Mouse (Mus musculus): ENCODE data around the gene Akap7. TPM values are rescaled to one million over a fixed set of nuclear protein-coding genes. Genes with fewer than 3 reads are reported as not detected.

Gene Akap7
- total and polyA plus RNA-seq, 3 experiments = 1.9 to 7.7 TPM; not detected in 1

DNA sequence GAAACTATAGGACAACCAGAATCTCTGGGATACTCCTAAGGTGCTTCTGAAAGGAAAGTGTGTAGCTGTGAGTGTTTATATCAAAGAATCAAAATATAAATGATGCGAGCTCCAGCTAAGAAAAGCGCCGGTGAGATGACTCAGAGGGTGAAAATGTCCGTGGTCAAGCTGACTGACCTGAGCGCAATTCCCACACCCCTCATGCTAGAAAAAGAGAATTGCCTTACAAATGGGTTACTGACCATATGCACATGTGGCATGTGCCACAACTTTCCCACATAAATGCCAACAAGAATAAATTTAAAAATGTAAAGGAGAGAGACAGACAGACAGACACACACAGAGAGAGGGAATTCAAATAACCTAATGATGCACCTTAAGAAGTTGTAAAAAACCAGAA is 33.0 kb upstream of the Akap7 start (continued):
- TF ChIP-seq ETS1 (IDR thresholded peaks at IDR 0.05; ENCODE audit: low read depth, low read length) (no peak), RCOR1 (IDR thresholded peaks at IDR 0.05; ENCODE audit: low read depth, low read length) (no peak), POLR2AphosphoS2 (IDR thresholded peaks at IDR 0.05; ENCODE audit: low read length) (no peak)

DNA sequence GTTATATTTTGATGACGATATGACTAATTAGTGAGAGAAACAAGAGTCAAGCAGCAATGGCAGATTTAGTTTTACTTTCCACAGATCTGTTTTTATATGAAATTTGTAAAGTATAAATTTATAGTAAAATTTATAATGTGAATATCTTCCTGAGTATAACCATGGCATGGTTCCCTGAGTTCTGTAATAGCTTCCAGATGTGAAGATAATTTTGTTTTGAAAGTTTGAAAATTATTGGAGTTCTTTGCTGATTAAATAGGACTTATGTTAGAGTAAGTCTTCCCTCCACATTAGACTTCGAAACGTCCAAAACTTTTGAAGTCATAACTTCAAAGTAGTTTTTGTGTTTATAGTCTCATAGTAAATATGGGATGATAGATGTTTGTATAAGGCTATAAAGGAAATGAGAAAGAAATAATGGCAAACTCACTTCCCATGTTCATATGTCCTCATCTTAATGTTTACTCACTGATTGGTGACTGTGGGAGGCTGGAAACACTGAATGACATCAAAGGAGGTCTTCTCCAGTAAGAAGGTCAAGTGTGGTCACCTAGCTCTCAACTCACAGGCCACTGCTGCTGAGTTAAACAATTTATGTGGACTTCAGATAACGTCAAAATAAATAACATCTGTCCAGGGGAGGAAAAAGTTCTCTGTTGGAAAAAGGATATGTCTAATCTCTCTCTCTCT is 25.9 kb upstream of the Akap7 start:
- H3K27ac ChIP-seq (ENCODE audit: control insufficient read depth, low read depth, low read length) = no peak overlapping the region
- no peak for TF ChIP-seq GATA1 (IDR thresholded peaks at IDR 0.05; ENCODE audit: low read depth, low read length)
- H3K36me3 ChIP-seq (ENCODE audit: control insufficient read depth in 1 of 2, insufficient read depth in 2 of 2, low read length in 2 of 2) = no peaks in the 10 kb centered on the region
- H3K79me2 ChIP-seq (ENCODE audit: control insufficient read depth, insufficient read depth, low read length, poor library complexity) = no peaks in the 10 kb centered on the region
- no peak overlapping the region for H3K9ac ChIP-seq (ENCODE audit: control insufficient read depth, low read depth, low read length, poor library complexity, severe bottlenecking)
- H3K4me1 ChIP-seq (ENCODE audit: control insufficient read depth in 1 of 2, insufficient read depth in 2 of 2, low read length in 2 of 2) = no peaks in the 10 kb centered on the region
- H3K9me3 ChIP-seq (replicated peaks; ENCODE audit: insufficient read depth, low read length) = no peaks in the 10 kb centered on the region
- no peak overlapping the region for H3K4me3 ChIP-seq (ENCODE audit: control insufficient read depth in 1 of 2, insufficient read depth in 1 of 2, low read depth in 2 of 2, low read length in 2 of 2)
- no peak for DNase-seq (ENCODE audit: low read depth, low spot score)
- H3K27me3 ChIP-seq (ENCODE audit: control insufficient read depth in 1 of 2, insufficient read depth in 2 of 2, low read length in 2 of 2) = no peaks in the 10 kb centered on the region

DNA sequence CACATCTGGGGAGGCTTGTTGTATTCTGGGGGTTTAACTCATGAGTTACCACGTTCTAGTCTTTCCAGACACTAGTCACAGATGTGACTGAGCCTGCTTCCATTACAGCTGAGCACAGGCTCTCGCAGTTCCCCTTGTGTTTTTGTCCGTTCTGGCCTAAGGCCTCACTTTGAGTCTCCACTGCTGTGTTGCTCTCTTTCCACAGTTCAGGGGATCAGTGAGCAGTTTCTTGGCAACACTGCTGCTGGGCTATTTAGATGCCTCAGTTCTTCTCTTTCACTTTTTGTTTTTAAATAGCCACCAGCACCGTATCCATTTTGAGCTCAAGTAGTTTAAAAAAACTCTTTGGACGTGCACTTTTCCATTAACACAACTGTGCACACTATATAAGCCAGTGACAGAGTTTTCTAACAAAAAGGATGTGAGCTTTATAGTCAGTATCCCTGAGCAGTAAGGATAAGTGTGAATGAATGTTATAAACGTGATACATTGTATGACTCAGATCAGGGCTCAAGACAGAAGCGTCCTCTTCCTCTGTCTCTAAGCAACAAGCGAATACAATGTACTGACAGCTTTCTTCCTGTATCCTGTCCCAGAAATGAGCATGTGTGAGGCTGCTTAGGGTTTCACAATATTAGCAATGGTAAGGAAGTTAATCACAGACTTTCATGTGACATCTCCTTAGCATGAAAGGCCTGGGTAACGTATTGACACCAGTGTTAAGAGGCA is 23.8 kb upstream of the Akap7 start:
- H3K27ac ChIP-seq (ENCODE audit: control insufficient read depth, low read depth, low read length) = no peak overlapping the region
- H3K4me1 ChIP-seq (ENCODE audit: control insufficient read depth in 1 of 2, insufficient read depth in 2 of 2, low read length in 2 of 2) = no peaks in the 10 kb centered on the region
- no peaks in the 10 kb centered on the region for H3K9me3 ChIP-seq (replicated peaks; ENCODE audit: insufficient read depth, low read length)
- no peaks in the 10 kb centered on the region for H3K79me2 ChIP-seq (ENCODE audit: control insufficient read depth, insufficient read depth, low read length, poor library complexity)
- H3K36me3 ChIP-seq (ENCODE audit: control insufficient read depth in 1 of 2, insufficient read depth in 2 of 2, low read length in 2 of 2) = no peaks in the 10 kb centered on the region
- H3K27me3 ChIP-seq (ENCODE audit: control insufficient read depth in 1 of 2, insufficient read depth in 2 of 2, low read length in 2 of 2) = no peaks in the 10 kb centered on the region
- no peak for DNase-seq (ENCODE audit: low read depth, low spot score)
- TF ChIP-seq ZNF384 (IDR thresholded peaks at IDR 0.05; ENCODE audit: low read depth, low read length) (no peak), E2F4 (IDR thresholded peaks at IDR 0.05; ENCODE audit: borderline replicate concordance, low read depth, low read length) (no peak), MAFK (IDR thresholded peaks at IDR 0.05; ENCODE audit: borderline replicate concordance, low read depth, low read length) (no peak), POLR2AphosphoS5 (IDR thresholded peaks at IDR 0.05; ENCODE audit: borderline replicate concordance, low read depth, low read length) (no peak), EP300 (IDR thresholded peaks at IDR 0.05; ENCODE audit: low read depth in 1 of 2, low read length in 2 of 2) (no peak), MXI1 (IDR thresholded peaks at IDR 0.05; ENCODE audit: low read depth, low read length) (no peak), GABPA (IDR thresholded peaks at IDR 0.05; ENCODE audit: low read depth, low read length) (no peak), ZKSCAN1 (IDR thresholded peaks at IDR 0.05; ENCODE audit: low read depth, low read length) (no peak), MEF2A (IDR thresholded peaks at IDR 0.05; ENCODE audit: extremely low read depth, insufficient replicate concordance, low read depth, low read length, poor library complexity, severe bottlenecking) (no peak), ELF1 (IDR thresholded peaks at IDR 0.05; ENCODE audit: low read depth, low read length) (no peak), HCFC1 (IDR thresholded peaks at IDR 0.05; ENCODE audit: low read depth, low read length) (no peak), TCF12 (IDR thresholded peaks at IDR 0.05; ENCODE audit: low read depth, low read length) (no peak), ZC3H11A (IDR thresholded peaks at IDR 0.05; ENCODE audit: low read depth, low read length) (no peak), TAL1 (IDR thresholded peaks at IDR 0.05; ENCODE audit: low read length) (no peak), POLR2A (IDR thresholded peaks at IDR 0.05; ENCODE audit: control insufficient read depth in 1 of 2, insufficient read depth in 1 of 2, low read depth in 1 of 2, low read length in 2 of 2, poor library complexity in 1 of 2) (no peak), NELFE (IDR thresholded peaks at IDR 0.05; ENCODE audit: low read depth, low read length) (no peak), MAZ (IDR thresholded peaks at IDR 0.05; ENCODE audit: low read depth, low read length) (no peak), USF1 (IDR thresholded peaks at IDR 0.05; ENCODE audit: low read depth, low read length) (no peak)
- no peak overlapping the region for H3K4me3 ChIP-seq (ENCODE audit: control insufficient read depth in 1 of 2, insufficient read depth in 1 of 2, low read depth in 2 of 2, low read length in 2 of 2)
- H3K9ac ChIP-seq (ENCODE audit: control insufficient read depth, low read depth, low read length, poor library complexity, severe bottlenecking) = no peak overlapping the region
